Mouse (Mus musculus): Measurements from ENCODE around the gene Hhat. TPM values are rescaled to one million over a fixed set of nuclear protein-coding genes. Genes with fewer than 3 reads are reported as not detected.
A peak's percentile ranks its signal among the peaks of the same experiment; 100 is the strongest.

Hhat gene
- total RNA-seq (2015): 1.5 and 2.0 TPM in 2 replicates
- 1.7 and 2.6 TPM in 2 replicates for total RNA-seq (2017)

GRCm38 (mm10) chr1:192770495-192771331 is at the start of gene Hhat:
Hhat (minus strand) TSS chr1:192771223.
- ATAC-seq (replicated peaks; ENCODE audit: poor library complexity): peak; percentile 87

DNA sequence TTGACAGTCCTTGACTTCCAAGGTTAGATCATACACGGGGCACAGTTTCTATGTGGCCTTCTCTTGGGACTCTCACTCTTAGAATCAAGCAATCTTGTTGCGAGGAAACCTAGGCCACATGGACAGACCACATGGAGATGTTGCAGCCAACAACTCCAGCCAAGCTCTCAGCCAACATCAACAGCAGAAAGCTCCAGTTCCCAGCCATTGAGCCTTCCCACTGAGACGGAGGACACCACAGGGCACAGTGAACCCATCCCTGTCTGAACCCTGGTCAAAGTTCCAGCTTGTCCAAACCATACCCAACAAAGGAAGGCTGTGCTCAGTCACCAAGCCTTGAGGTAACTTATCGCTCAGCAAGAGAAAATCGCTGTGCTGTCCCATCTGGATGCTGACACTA is 47.3 kb upstream of the Hhat start:
- ATAC-seq (replicated peaks; ENCODE audit: poor library complexity): no peak

GRCm38 (mm10) chr1:192815789-192816188 is 44.8 kb upstream of the Hhat start:
- no peak for ATAC-seq (replicated peaks; ENCODE audit: poor library complexity)

- no peak for ATAC-seq (replicated peaks; ENCODE audit: poor library complexity)
These were observed 43.7 kb upstream of the Hhat start for GRCm38 (mm10) chr1:192814700-192815099.

DNA sequence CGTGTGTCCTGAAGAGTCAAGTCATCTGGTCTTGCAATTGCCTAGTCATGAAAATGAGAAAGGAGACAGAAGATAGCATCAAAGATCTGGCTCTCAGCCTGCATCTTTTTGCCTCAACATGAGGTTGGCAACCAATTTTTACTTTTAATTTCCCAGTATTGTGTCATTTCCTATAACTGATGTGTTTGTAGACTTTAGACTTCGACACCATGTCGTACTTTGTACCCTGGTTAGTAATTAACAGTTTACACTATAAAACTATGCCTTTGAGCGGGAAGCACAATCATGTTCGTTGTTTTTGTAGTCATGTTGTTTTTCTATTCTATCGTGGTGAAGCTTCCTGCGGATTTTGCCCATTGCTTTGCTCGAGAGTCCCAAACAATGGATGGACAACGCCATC is 41.7 kb upstream of the Hhat start:
- ATAC-seq (replicated peaks; ENCODE audit: poor library complexity): no peak

- ATAC-seq (replicated peaks; ENCODE audit: poor library complexity): no peak
These were observed 41.3 kb upstream of the Hhat start for GRCm38 (mm10) chr1:192812290-192812689.

GRCm38 (mm10) chr1:192806168-192807157 is 35.4 kb upstream of the Hhat start:
- no peak for ATAC-seq (replicated peaks; ENCODE audit: poor library complexity)

DNA sequence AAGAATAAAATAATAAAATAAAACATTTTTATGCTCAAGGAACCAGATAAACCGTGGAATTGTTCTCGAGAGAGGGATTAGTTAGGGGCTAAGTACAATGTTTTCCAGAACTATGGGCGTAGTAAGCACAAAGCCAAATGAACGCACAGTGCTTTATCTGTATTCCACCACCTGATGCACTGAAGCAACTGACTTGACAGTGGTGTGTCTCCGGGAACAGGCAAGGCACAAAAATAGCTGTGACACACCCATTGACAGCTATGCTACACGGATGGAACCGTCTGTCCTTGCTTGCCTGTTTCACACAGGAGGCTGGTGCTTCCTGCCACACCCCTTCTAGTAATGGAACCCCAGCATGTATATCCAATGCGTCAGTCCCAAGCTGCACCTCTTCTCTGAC is 29.3 kb upstream of the Hhat start:
- peak; percentile 82 for ATAC-seq (replicated peaks; ENCODE audit: poor library complexity)

- ATAC-seq (replicated peaks; ENCODE audit: poor library complexity): peak; percentile 32
These were observed 28.4 kb upstream of the Hhat start for GRCm38 (mm10) chr1:192799165-192799991.

GRCm38 (mm10) chr1:192798212-192799164 is 27.5 kb upstream of the Hhat start:
- ATAC-seq (replicated peaks; ENCODE audit: poor library complexity): no peak

DNA sequence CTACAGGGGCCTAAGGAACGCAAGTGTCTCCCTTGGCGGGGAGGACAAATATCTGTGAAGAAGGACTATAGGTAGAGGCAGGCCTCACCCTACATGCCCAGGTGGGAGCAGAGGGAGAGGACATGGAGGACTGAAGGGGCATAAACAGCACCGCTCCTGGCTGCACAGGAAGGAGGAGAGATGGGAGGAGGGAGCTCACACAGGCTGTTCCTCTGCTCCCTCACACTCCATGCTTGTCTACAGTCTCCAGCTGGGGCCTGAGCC is 25.9 kb upstream of the Hhat start:
- ATAC-seq (replicated peaks; ENCODE audit: poor library complexity): no peak

DNA sequence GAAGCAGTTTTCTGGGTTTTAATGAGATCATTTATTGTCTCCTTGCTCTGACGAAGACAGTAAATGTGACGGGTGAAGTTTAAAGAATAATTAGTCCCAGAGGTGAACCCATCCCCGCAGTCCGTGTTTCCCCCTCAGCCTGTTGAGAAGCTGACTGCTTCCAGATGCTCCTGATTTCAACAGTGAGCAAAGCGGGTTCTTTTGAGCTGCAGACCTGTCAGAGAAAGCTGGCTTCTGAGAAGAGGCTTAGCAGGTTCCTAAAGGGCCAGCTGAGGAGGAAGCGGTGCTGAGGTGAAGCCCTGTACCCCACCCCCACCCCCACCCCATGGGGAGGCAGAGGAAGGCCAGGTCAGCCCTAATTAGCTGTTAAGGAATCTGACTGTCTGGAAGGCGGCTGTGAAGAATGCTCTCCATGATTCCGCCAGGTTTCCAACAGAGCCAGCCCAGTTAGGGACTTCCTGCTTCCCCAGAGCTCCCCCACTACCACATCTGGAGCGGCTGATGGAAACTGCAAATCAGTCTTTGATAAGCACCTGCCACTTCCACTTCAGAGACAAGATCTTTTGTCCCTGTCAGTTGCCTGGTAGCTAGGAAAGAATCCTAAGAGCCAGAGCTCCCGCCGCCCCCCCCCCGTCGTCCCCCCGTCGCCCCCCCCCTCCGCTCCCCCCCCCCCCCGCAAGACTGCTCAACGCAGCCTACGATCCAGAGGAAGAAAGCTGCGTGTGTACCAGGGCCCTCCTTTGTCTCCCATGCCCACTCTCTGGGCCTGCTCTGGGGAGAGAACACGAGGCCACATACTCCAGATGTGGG is 25.4 kb upstream of the Hhat start:
- ATAC-seq (replicated peaks; ENCODE audit: poor library complexity): no peak

GRCm38 (mm10) chr1:192794957-192795745 is 24.1 kb upstream of the Hhat start:
- ATAC-seq (replicated peaks; ENCODE audit: poor library complexity): peak; percentile 63

DNA sequence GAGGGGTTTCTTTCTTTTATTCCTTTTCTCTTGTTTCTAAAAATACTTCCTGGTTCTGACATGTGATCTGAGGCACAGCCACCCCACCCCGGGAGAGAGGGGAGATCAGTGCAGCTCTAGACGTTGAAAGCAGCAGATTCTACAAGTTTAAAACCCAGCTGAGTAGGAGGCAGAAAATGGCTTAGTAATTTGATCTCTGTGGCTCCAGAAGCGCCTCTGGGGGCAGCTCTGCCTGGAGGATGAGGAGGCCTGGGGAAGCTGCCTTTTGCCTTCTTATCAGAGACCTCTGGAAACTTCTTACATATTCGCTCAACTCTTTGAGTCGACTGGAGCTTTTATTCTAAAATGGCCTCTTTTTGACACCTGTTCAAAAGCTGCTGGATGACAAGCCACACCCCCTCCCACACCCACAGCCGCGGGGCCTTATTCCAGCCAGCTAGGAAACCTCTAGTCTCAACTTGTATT is 20.9 kb upstream of the Hhat start:
- ATAC-seq (replicated peaks; ENCODE audit: poor library complexity): 0 out of 2 replicates have a peak, but pooled peaks have one; percentile 2

GRCm38 (mm10) chr1:192790442-192790841 is 19.4 kb upstream of the Hhat start:
- ATAC-seq (replicated peaks; ENCODE audit: poor library complexity): peak; percentile 62

GRCm38 (mm10) chr1:192789828-192790227 is 18.8 kb upstream of the Hhat start:
- ATAC-seq (replicated peaks; ENCODE audit: poor library complexity): no peak

DNA sequence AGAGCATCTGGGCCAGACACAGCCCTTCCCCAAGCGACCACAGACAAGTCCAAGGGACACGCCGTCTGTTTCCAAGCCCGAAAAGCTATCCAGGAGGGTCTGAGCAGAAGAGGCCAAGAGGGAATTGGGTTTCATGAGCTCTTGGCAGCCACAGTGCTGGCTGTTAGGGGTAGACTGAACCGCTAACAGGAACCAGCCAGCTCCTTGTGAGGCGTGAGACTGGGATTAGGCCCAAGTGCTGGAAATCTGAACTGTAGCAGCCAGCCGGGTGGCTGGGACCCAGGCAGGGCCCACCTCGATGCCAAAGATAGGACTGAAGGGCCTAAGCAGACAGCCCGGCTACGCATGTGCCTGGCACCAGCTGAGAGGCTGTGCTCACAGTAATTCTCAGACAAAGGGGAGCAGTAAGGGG is 18.1 kb upstream of the Hhat start:
- no peak for ATAC-seq (replicated peaks; ENCODE audit: poor library complexity)

DNA sequence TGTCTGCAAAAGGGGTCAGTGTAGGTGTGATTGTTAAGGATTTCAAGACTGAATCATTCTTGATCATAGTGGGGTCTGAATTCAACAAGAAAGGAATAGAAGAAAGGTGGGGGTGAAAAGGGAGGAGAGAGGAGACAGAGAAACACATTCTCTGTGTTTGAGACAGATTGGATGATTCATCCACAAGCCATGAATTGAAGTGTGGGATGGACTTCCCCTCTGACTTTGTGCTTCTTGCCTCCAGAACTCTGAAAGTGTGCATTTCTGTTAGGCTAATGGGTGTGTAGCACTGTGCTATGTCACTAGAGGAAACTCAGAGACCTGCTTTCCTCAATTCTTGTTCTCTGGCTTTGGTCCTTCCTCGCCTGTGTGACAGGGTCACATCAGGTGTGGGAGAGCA is 15.2 kb upstream of the Hhat start:
- no peak for ATAC-seq (replicated peaks; ENCODE audit: poor library complexity)

All from megakaryocyte progenitor cell, adult 5-6 weeks (primary cell).